Mouse (Mus musculus): ENCODE measurements around the gene Stim2.

The Stim2 gene

DNA sequence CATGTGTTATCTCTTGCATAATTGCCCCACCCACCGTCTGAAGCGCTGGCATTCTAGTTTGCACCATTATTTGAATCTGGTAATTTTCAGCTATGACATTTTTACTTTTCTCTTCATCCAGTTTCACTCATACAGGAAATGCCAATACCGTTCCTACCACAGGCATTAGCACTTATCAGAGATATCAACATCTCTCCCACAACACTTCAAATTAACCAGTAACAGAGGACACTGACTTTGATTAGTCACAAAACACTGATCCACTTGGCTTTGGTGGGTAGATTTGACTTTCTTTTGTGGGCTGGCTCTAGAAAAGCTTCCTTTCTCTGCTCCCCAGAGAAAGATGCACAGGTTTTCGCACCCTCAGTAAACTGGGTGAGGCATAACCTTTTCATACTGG, 3.7 kb upstream of the Stim2 start:
- DNase-seq (ENCODE audit: low read depth in 1 of 2, low spot score in 2 of 2): no peak

- peak; percentile 80 to 90 for DNase-seq (ENCODE audit: low read depth in 1 of 2, low spot score in 2 of 2)
Observed at GRCm38 (mm10) chr5:53995316-53995715, 3.0 kb upstream of the Stim2 start.

DNA sequence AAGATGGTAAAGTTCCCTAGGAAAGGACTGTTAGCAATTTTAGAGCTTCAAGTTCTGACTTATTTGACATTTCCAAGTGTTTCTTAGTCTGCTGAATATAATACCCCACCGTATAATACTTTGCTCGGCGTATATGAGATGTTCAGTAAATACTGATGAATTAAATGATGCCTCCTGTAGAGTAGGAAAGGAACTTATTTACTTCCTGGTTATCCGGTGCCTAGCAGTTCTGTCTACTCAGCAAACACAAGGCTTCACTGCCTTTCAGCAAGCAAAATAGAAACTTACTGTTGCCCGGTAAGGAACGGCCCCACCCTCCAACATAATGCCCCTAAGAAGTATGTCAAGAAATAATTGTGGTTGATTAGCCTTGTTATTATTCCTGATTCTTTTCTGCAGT, 1.5 kb upstream of the Stim2 start:
- no peak for DNase-seq (ENCODE audit: low read depth in 1 of 2, low spot score in 2 of 2)

- peak in 1 of 2 experiments; percentile 33 for DNase-seq (ENCODE audit: low read depth in 1 of 2, low spot score in 2 of 2)
Observed at GRCm38 (mm10) chr5:53998743-53999460, 603 bp downstream of the Stim2 start.

- DNase-seq (ENCODE audit: low read depth in 1 of 2, low spot score in 2 of 2): no peak
Observed at GRCm38 (mm10) chr5:53999461-53999770, 1.1 kb downstream of the Stim2 start.

DNA sequence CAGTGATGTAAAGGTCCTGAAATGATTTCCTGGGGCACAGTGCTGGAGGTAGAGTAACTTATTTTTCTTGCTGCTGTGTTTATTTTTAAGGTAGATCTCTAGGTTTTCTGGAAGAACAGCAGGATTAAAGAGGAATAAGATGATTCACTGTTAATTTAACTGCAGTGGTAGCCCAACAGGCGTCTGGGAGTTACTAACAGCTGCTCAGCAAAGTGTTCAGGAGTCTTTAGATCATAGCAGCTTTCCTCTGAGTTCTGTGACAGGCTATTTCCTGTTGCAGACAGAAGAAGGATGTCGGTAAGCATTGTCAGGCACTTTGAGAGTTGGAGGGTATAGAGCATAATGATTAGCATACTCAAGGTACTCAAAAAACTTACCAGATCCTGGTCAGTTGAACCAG, 1.5 kb downstream of the Stim2 start:
- DNase-seq (ENCODE audit: low read depth in 1 of 2, low spot score in 2 of 2): no peak

- no peak for DNase-seq (ENCODE audit: low read depth in 1 of 2, low spot score in 2 of 2)
Observed at GRCm38 (mm10) chr5:54001021-54001420, 2.7 kb downstream of the Stim2 start.

DNA sequence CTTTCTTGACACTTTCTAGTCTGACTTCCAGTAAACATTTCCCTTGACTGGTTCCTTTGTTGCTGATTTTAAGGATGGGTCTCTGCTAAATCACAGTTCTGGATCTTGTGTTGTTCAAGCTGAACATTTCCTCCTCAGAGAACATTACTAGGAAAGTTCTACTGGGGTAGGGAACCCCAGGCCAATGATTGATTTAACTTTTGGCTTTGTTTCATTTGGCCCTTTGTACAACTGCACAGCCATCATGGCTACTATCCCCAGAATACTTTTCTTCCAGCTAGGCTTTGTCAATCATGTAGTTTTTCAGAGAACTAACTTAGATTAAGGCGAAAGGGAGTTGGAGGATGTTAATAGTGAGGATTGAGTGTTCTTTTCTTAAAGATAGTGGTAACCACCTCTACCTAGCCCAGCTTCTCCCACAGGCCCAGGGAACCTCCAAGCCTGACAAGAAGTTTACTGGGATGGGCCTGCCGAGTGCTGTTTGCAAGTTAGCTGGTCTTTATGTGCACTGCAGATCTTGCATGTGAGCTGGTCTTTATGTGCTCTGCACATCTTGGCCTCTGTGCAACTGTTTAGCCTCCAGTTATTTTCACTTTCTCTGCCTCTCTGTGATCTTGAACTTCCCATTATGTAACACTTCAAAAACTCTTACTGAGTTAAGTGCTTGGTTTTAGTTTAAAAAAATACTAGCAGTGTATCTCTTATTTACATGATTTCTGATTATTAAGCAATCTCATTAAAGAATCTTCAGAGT, 7.0 kb downstream of the Stim2 start:
- no peak for DNase-seq (ENCODE audit: low read depth in 1 of 2, low spot score in 2 of 2)

DNA sequence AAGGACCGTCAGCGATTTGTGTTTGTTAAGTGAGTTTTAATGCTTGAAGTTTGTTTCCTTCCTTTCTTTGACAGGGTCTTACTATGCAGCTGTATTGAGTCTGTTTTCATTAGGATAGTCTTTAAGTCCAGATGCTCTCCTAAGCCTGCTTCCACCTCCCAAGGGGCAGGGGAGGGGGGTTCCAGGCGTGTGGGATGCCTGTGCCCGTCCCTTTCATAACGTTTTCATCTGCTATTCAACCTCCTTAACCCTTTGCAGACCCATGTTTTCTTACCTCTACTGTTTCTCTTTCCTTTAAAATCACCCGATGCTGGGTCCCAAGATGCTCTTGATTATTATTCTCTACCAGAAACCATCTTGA, 7.5 kb downstream of the Stim2 start:
- DNase-seq (ENCODE audit: low read depth in 1 of 2, low spot score in 2 of 2): no peak

- DNase-seq (ENCODE audit: low read depth in 1 of 2, low spot score in 2 of 2): no peak
Observed at GRCm38 (mm10) chr5:54006845-54007244, 8.5 kb downstream of the Stim2 start.

DNA sequence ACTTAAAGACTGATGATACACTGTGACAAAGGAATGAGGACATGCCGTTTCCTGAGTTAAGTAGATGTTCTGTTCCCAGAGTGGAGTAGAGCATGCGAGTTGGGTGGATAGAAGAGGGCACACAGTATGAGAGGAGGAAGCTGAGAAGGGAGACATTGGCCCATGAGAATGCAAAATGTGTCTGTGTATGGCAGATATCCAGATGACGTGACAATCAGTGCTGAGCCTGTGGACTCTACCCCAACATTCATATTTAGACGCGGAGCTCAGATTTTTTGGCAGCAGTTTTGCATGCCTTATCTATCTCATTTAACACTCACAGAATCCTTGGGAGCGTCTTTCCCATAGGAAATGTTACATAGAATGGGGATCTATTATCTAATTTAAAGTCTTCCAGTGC, 9.3 kb downstream of the Stim2 start:
- DNase-seq (ENCODE audit: low read depth in 1 of 2, low spot score in 2 of 2): no peak

- DNase-seq (ENCODE audit: low read depth in 1 of 2, low spot score in 2 of 2): no peak
Observed at GRCm38 (mm10) chr5:54013271-54013670, 15.0 kb downstream of the Stim2 start.

- no peak for DNase-seq (ENCODE audit: low read depth in 1 of 2, low spot score in 2 of 2)
Observed at GRCm38 (mm10) chr5:54017143-54017542, 18.8 kb downstream of the Stim2 start.

DNA sequence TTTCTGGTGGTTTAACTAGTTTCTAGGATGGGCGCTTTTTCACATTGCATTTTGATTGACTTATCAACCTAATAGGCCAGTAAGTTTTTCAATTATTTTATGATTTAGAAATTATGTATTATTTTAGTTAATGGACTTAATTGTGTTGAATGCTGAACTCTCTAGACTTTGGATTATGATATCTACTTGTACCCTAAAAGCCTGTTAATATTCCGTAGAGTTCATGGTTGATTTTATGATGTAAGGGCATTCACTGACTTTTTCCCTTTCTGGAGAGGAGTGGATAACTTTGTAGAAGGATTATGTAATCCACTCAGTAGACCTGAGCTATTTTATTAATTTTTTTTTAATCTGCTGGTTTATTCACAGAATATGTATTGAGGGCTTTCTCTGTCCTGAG, 20.6 kb downstream of the Stim2 start:
- no peak for DNase-seq (ENCODE audit: low read depth in 1 of 2, low spot score in 2 of 2)

DNA sequence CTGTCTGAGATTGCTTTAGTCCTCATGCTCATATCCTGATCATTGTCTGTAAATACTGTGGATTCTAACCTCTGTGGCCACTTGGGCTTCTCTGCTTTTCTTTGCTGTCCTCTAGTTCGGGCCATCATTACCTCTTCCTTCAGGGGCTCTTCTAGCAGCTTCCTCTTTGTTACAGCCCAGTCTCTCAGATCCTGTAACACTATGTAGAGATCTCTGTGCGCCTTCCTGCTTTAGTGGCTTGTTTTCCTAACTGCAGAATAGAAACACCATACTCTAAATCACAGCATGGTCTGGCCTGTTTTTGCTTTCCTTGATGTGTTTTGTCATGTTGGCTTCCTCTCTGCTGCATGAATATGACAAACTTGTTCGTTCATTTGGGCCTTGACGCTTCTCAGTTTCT, 21.2 kb downstream of the Stim2 start:
- no peak for DNase-seq (ENCODE audit: low read depth in 1 of 2, low spot score in 2 of 2)

DNA sequence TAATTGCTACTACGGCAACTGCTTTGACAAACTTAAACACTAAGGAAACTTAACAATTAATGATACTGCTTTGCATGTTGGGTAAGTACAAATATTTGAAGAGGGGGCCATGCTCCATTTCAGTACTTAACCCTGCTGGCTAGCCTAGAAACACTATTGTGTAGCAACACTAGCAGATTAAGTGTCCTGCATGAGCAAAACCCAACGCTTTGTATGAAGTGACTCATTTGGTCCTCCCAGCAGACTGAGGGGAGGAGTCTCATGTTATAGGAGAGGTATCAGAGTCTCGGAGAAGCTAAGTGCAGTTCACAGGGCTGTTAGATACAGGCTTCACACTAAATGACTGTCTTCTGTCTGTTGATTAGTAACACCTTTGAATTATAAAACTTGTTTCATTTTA, 26.3 kb downstream of the Stim2 start:
- DNase-seq (ENCODE audit: low read depth in 1 of 2, low spot score in 2 of 2): no peak

DNA sequence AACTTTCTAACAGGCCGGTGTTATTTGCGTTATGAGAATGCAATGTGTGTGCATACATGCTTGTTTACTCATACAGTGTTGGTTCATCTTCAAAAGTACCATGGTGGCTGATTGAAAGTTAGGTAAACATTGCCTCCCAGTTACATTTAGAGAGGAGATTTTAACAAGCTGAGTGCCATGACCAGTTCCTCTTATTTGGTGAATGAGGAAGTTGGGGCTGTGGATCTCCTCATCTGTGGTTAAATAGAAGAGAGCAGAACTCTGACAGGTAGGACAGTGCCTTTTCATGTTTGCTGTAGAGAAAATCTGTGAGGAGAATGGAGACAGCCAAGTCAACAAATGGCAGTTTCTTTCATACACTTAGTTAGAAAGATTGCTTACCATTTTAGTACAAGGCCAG, 27.3 kb downstream of the Stim2 start:
- no peak for DNase-seq (ENCODE audit: low read depth in 1 of 2, low spot score in 2 of 2)

- no peak for DNase-seq (ENCODE audit: low read depth in 1 of 2, low spot score in 2 of 2)
Observed at GRCm38 (mm10) chr5:54033217-54033616, 34.9 kb downstream of the Stim2 start.

DNA sequence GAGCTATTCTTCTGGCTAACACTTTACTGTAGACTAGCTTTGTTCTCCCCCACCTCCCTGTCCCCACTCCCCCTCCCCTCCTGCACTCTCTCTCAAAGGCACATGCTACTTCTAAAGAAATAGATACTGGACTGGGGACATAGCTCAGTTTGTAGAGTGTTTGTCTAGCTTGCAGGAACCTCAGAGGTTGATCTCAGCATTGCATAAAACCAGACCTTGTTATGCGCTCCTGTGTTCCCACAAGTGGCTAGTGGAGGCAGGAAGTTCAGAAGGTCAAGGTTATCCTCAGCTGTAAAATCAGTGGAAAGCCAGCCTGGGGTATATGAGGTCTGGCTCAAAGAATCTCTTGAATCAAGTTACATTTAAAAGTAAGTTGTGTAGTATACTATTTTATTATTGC, 36.4 kb downstream of the Stim2 start:
- DNase-seq (ENCODE audit: low read depth in 1 of 2, low spot score in 2 of 2): no peak

- DNase-seq (ENCODE audit: low read depth in 1 of 2, low spot score in 2 of 2): no peak
Observed at GRCm38 (mm10) chr5:54038615-54039014, 40.3 kb downstream of the Stim2 start.

DNA sequence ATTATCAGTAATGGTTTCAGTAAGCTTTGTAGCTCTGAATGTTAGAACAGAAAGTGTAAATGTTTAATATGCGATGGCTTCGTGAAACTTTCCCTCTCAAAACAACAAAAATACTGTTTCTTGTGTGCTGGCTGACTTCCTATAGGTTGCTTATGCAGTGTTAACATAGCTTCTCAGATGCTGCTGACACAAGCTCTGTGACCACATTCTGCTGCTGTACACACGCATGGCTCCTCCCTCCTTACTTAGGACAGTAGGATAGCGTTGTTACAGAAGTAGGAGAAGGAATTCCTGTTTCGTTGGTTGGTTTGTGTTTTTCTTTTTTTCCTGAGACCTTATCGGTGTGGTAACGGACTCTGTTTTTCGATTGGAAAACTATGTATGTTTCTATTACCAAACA, 42.2 kb downstream of the Stim2 start:
- DNase-seq (ENCODE audit: low read depth in 1 of 2, low spot score in 2 of 2): no peak

DNA sequence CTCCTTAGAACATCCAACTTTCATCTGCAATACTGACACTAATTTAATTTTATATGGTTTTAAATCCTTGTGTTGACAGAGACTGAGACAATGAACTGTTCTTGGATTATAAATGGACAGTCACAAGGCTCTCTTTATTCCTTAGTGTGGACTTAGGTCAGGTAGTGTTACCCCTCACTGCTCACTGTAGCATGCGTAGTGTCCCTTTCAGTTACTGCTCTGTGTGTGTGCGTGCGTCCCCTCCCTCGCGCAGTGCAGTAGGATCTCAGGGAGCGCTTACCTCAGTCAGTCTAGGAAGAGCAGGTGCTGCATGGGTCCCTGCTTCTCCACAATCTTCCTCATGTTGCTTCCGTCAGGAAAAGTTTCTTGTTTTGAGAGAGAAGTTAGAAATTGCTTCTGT, 43.7 kb downstream of the Stim2 start:
- DNase-seq (ENCODE audit: low read depth in 1 of 2, low spot score in 2 of 2): no peak

DNA sequence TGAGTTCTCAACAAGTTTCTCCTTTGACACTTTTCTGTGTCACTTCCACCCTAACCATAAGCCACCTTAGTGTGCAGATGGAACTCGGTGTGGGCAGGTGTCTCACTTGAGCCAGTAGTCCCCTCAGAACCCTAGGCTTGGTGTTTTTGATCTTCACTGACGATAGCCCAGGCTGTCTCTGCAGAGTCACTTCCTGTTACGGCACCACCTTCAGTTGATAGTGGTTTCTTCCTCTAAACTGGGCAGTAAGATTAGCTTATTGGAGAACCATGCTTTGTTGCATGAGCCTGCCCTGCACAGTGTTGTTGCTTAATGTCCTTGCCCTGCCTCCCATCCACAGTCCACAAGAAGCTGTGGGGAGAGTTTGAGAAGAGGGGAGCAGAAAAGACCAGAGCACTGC, 47.2 kb downstream of the Stim2 start:
- peak; percentile 12 to 14 for DNase-seq (ENCODE audit: low read depth in 1 of 2, low spot score in 2 of 2)

Measured in monocyte, adult 2 months (primary cell).